Mouse (Mus musculus): ENCODE measurements around the gene Cactin.

Cactin gene

GRCm38 (mm10) chr10:81297246-81297645, 23.7 kb upstream of the Cactin start:
- in situ Hi-C loops (cut with MboI, MseI): no loop called here

DNA sequence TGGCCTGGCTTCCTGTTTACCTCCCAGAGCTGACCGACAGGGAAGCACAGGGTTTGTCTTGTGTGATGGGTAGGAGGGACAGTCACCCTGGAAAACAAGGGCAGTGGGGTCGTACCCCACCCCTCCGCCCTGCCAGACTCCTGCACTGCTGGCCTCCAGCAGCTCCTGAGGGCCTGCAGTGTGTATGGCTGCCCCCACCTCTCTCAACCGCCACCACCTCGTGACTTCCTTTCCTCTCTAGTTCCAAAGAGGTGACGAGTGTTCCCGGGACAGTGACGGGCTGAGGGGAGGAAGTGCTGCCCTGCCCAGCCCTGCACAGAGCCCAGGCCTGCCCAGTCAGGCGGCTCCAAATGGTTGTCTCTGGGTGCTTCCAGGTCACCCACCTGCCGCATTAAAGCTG, 23.1 kb upstream of the Cactin start:
- in situ Hi-C loops (cut with MboI, MseI): no loop called here

GRCm38 (mm10) chr10:81298369-81299100, 22.4 kb upstream of the Cactin start:
- in situ Hi-C loops (cut with MboI, MseI): no loop called here

GRCm38 (mm10) chr10:81299585-81300351, 21.1 kb upstream of the Cactin start:
- in situ Hi-C loops (cut with MboI, MseI): no loop called here

GRCm38 (mm10) chr10:81300352-81300907, 20.5 kb upstream of the Cactin start:
- in situ Hi-C loops (cut with MboI, MseI): no loop called here

- in situ Hi-C loops (cut with MboI, MseI): no loop called here
These were observed 19.6 kb upstream of the Cactin start for GRCm38 (mm10) chr10:81301321-81301720.

DNA sequence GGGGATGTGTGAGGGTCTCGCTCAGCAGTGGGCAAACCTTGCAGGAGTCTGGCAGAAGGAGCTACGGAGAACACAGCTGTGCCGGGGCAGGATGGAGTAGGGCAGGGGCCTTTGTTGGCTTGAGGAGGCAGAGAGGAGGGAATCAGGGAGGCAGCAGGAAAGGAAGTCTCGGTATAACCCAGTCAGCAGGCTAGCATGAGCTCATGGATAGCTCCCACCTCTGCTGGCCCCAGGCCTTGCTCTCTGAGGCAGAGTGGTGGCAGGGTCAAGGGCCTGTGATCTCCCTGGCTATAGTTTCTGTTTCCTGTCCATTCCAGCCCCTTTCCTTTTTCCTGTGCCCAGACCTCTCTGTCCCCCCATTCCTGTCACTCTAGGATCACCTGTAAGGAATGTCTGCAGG, 18.6 kb upstream of the Cactin start:
- in situ Hi-C loops (cut with MboI, MseI): no loop called here

DNA sequence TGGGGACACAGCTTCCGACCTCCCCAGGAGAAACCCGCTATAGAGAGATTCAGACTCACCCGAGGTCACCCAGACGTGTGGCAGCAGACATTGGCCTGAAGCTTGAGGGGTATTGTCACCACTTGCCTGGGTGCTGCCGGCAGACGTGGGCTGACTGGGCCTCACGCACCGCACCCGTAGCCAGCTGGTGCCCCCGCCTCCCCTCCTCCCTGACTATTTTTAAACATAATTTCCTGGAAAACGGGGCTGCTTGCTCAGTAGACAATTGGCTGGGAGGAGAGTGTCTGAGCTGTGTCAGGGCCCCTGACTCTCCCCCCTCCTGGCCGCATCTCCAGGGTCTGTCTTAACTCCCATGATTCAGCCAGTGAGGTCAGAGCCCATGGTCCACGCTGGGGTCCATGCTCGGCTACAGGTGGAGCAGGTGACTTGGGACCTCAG, 18.1 kb upstream of the Cactin start:
- in situ Hi-C loops (cut with MboI, MseI): no loop called here

DNA sequence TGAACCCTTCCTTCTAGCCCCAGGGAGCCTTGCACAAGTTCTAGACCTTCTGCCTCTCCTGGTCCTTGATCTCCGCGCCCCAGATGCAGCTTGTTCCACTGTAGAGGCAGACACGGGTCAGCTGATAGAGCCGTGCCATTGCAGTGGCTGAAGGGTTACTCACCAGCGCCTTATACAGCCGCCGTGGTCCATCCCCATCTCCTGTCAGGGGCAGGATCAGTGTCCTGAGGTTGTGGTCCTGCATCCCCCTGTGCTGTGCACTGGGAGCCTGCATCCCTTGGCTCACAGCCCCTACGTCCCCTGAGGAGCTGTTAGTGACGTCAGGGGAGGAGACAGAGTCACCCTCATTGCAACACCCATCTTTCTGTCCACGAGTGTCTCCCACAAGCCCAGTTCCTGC, 17.6 kb upstream of the Cactin start:
- in situ Hi-C loops (cut with MboI, MseI): no loop called here

- in situ Hi-C loops (cut with MboI, MseI): no loop called here
These were observed 17.1 kb upstream of the Cactin start for GRCm38 (mm10) chr10:81303761-81304160.

DNA sequence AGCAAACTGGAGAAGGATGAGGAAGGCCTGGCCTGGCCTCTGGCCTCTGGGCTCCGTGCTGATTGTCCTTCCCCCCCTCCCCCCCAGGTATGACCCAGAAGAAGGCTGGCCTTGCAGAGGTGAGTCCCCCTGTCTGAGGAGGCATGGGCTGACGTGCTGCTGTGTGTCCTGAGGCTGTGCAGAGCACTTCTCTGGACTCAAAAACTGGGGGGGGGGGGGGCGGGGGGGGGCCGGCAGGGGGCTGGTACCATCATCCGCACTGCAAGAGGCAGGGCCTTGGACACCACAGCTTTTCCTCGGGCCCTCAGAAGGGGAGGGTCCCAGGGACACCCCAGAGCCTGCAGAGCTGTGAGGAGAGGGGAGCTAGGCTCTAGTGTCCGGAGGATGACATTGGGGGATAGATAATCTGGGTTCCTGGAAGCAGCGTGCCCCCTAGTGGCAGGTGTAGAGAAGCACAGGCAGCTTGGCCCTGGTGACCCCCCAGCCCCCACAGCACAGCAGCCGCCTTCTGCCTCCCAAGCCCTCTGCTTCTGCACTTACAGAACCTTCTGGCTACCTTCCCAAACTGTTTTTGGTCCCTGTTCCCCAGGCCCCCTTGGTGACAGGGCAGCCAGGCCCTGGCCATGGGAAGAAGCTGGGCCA, 16.2 kb upstream of the Cactin start:
- in situ Hi-C loops (cut with MboI, MseI): no loop called here

- in situ Hi-C loops (cut with MboI, MseI): no loop called here
These were observed 15.2 kb upstream of the Cactin start for GRCm38 (mm10) chr10:81305663-81306062.

DNA sequence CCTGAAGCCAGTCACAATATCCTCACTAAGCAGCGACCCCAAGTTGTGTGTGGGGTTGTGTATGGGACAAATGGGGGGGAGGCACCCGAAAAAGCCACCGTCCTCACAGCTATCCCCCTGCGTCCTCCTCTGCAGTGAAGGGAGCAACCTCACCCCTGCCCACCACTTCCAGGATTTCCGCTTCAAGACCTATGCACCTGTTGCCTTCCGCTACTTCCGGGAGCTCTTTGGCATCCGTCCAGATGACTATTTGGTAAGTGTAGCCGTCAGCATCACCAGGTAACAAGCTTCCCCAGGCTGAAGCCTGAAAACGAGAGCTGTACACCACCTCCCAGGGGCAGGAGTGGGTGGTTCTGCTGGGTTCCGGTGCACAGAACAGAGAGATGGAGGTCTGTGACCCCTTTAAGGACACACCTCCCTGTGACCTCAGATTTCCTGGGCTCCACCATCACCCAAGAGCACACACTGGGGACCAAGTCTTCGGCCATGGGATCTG, 14.7 kb upstream of the Cactin start:
- in situ Hi-C loops (cut with MboI, MseI): no loop called here

DNA sequence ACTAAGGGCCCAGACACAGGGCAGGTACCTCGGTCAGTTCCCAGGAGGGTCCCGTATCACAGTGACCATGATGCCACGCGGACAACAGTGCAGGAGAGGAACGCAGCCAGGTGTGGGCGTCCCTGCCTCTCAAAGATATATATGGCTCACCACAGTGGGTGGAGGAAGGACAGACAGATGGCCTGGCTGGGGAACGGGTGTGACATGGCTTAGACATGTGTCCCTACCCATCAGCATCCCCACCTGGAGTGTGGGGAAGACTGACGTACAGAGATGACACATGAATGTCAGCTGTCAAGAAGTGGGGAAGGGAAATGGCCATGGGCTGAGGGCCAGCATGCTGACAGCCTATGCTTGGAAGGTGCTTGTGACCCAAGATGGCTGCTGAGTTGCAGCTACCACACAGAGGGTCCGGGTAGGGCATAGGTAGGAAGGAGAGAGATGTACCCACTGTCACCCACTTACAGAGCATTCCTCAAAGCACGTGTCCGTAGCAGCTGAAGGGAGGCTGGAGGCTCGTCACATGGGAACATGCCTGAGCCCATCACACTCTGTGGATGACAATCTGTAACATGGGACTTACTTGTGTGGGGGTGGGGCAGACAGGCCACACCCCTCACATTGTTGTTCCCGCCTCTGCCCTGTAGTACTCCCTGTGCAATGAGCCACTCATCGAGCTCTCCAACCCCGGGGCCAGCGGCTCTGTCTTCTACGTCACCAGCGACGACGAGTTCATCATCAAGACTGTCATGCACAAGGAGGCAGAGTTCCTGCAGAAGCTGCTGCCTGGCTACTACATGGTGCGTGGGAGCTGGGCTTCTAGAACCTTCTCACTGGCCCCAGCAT, 13.8 kb upstream of the Cactin start:
- in situ Hi-C loops (cut with MboI, MseI): no loop called here

DNA sequence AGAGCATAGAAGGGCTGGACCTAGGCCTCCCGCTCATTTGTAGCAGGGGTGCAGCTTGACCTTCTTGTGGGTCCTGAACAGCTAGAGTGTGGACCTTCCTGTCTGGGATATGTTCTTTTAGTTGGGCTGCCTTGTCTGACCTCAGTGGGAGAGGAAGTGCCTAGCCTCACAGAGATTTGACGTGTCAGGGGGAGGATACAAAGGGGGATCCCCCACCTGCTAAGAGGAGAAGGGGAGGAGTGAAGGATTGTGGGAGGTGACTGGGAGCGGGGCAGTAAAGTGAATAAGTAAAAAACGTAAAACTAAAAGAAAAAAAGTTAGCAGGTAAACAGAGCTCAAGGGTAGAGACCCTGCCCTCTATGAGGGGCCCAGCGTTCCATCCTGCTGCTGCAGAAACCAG, 11.3 kb upstream of the Cactin start:
- in situ Hi-C loops (cut with MboI, MseI): no loop called here

DNA sequence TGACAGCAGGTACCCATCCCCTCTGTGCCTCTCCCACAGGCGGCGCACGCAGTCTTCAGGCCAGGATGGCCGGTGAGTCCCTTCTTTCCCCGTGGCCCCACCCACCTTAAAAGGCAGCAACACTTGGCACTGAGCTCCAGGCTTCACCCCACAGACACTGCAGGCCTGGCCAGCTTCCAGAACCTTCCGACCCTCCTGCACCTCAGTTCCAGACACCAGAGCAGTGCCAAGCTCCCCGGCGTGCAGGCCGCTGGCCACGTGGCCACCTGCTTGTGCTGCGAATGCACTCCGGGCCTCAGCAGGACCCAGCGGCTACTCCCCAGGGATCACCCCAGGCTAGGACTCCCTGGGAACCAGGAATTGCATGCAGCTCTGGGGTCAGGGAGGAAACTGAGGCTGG, 7.3 kb upstream of the Cactin start:
- in situ Hi-C loops (cut with MboI, MseI): no loop called here

- in situ Hi-C loops (cut with MboI, MseI): no loop called here
These were observed 6.7 kb upstream of the Cactin start for GRCm38 (mm10) chr10:81314201-81314600.

DNA sequence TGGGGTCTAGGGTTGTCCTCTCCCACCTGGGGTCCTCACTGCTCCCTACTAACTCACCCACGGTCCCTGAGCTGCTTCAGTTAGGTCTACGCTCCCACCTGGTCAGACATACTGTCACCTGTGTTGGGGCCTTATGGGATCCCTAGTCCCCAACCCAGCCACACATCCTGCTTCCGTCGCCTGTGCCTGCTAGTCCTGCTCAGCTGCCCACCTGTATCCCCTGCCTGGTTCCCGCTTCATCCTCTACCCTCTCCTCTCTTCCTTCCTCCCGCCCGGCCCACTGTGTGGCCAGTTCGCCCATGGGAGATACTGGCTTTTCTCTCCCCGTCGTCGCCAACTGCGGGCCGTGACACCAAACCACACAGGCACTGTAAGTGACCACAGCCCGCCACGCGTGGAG, 5.3 kb upstream of the Cactin start:
- in situ Hi-C loops (cut with MboI, MseI): no loop called here

DNA sequence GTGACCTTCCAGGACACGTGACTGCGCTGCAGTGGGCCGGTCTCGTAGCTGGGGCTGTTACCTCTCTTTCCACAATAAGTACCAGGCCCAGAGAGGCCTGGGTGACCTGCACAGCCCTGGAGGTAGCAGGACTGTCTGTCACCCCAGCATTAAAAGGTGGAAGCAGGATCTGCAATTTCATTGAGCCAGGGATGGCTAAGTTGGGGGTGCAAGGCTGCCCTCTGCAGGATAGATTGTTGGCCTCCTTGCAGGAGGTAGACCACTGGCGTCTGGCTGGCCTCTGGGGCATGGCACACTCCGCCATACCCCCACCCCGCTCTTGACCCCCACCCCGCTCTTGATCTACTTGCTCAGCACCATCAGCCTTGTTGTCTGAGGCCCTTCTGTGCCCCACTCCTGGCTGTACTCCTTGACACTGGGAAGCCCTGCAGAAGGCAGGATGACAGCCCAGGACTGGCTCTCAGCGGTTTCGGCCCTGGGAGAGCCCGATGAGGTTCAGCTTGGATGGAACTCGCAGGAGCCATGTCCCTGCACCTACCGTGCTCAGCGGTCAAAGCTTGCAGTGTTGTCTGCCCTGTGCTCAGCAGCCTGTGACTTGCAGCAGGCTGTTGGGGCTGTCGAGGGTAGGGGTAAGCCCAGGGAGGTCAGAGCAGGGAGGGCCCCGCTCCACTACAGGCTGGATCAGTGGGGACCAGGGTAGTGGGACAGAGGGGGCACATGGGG, 4.4 kb upstream of the Cactin start:
- in situ Hi-C loops (cut with MboI, MseI): no loop called here

- in situ Hi-C loops (cut with MboI, MseI): no loop called here
These were observed 3.6 kb upstream of the Cactin start for GRCm38 (mm10) chr10:81317273-81317672.

All from T-helper 1 cell (primary cell).